Mouse (Mus musculus) G1E (cell line): ENCODE data around the gene Psmc3ip. TPM values are rescaled to one million over a fixed set of nuclear protein-coding genes. Genes with fewer than 3 reads are reported as not detected.

Experiments used
- ATAC-seq: 2 replicates; pipeline ENCODE4 v1.8.0; 2016; ENCODE audit warnings: mild to moderate bottlenecking; ENCODE audit not compliant: insufficient number of reproducible peaks, poor library complexity, low FRiP score, severe bottlenecking; ENCODE audit errors: extremely low read depth
- DNase-seq: peaks from one replicate; pipeline ENCODE4 v3.0.0; 2012; ENCODE audit warnings: low spot score
- H3K27me3 ChIP-seq: 2 replicates; pipeline ENCODE4 v1.6.1; 2012; ENCODE audit warnings: mild to moderate bottlenecking, low read length, inconsistent platforms; ENCODE audit not compliant: insufficient read depth
- H3K36me3 ChIP-seq: replicated peaks from 2 replicates; pipeline ENCODE3; 2012; ENCODE audit warnings: mild to moderate bottlenecking, inconsistent platforms
- H3K4me1 ChIP-seq: 2 replicates; pipeline ENCODE4 v1.6.1; 2012; ENCODE audit warnings: low read depth, low read length, inconsistent platforms, mixed read lengths; ENCODE audit not compliant: insufficient read depth
- H3K4me3 ChIP-seq: 2 replicates; pipeline ENCODE4 v1.5.1; 2012; ENCODE audit warnings: low read depth, mild to moderate bottlenecking, inconsistent platforms, low read length, moderate library complexity, mixed read lengths
- H3K9me3 ChIP-seq: replicated peaks from 2 replicates; pipeline ENCODE4 v1.6.1; 2012; ENCODE audit warnings: inconsistent platforms
- CTCF ChIP-seq: IDR thresholded peaks from 2 replicates; pipeline ENCODE4 v1.5.1; 2012; ENCODE audit warnings: low read depth, low read length, inconsistent platforms, mixed read lengths
- GATA1 ChIP-seq: IDR thresholded peaks from 2 replicates; pipeline ENCODE4 v1.6.1; 2012; ENCODE audit warnings: borderline replicate concordance, low read length, inconsistent platforms, mixed read lengths
- GATA2 ChIP-seq: IDR thresholded peaks from 2 replicates; pipeline ENCODE4 v1.6.1; 2012; ENCODE audit warnings: low read depth, low read length, inconsistent platforms, borderline replicate concordance
- POLR2AphosphoS5 ChIP-seq: IDR thresholded peaks from 2 replicates; pipeline ENCODE4 v1.6.1; 2012; ENCODE audit warnings: low read depth, low read length, inconsistent platforms; ENCODE audit not compliant: insufficient replicate concordance
- TAL1 ChIP-seq: conservative IDR thresholded peaks from 2 replicates; pipeline ENCODE4 v1.6.1; 2012; ENCODE audit warnings: low read depth, low read length, inconsistent platforms, mixed read lengths
- polyA plus RNA-seq: library from polyadenylated mRNA; stranded (reverse); fragments of >175 nt; gene quantifications from 2 replicates; pipeline ENCODE4 v1.2.3, GENCODE M21; 2012
- total RNA-seq, 2 experiments: library from RNA; stranded (forward) in 1 of 2; stranded (reverse) in 1 of 2; fragments of 200-1000 nt in 1 of 2; fragments of >200 nt in 1 of 2; fragmentation: Nextera tagmentation in 1 of 2; gene quantifications; 2 replicates each; pipeline ENCODE4 v1.2.3; 2014 to 2017

Psmc3ip gene
- total and polyA plus RNA-seq, 3 experiments = 11.1 to 29.8 (median 20.6) TPM

DNA sequence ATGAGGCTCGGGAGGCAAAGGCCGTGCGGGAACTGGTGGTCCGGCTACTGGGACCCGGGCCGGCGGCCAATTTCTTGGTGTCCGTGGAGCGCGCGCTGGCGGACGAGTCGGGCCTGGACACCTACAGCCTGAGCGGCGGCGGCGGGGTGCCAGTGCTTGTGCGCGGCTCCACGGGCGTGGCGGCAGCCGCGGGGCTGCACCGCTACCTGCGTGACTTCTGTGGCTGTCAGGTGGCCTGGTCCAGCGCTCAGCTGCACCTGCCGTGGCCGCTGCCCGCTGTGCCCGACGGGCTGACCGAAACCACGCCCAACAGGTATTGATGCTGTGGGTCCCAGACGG, 25.1 kb downstream of the Psmc3ip start:
- Histone ChIP-seq H3K4me3 (peak overlapping the region; percentile 89), H3K4me1 (peaks cover 47% of the 10 kb centered on the region), H3K36me3 (peaks cover 20% of the 10 kb centered on the region), H3K27me3 (peaks cover 18% of the 10 kb centered on the region; the same call in 1 of the 2 replicates), H3K9me3 (no peaks in the 10 kb centered on the region)
- no peak for TF ChIP-seq TAL1
- no peak for TF ChIP-seq POLR2AphosphoS5
- no peak for TF ChIP-seq GATA2
- no peak for TF ChIP-seq GATA1
- no peak for TF ChIP-seq CTCF
- ATAC-seq (no peak), DNase-seq (no peak)

DNA sequence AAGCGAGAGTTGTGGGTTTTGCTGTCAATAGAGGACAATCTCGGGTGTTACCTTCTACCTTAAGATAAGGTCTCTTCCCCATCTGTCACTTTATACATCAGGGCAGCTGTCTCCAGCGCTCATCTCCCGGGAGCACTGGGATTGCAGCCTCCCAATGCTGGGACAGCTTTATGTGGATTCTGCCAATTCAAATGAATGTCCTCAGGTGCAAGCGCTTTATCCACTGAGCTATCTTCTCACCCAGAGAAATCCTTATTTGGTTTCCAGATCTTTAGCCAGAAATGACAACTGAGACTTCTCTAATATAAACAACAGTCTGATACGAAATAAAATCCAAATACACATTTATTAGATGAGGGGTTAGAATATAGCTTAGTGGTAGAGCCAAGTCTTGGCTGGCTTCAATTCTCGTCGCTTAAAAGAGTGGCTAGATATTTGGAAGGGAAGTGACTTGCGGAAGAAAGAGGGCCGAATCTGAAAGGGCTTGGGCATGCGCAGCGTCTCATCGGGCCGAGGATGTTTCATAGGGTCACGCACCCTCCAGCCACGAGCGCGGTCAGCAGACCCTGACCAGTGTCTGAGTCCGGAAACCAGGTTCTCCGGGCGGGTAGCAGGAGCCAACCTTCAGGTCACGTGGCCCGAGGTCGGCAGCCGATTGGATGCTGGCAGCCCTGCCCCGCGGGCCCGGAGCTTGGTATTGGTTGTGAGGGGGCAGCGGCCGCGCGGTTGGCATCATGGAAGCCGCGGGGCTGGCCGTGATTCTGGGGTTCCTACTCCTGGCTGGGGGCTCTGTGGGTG, 25.6 kb downstream of the Psmc3ip start, which contains the start of gene Naglu:
Gene Naglu, plus strand, starts transcription at position 622 of the 798 bp plus-strand sequence.
- H3K4me1 ChIP-seq = peaks cover 52% of the 10 kb centered on the region
- TF ChIP-seq GATA2 (no peak), GATA1 (no peak), POLR2AphosphoS5 (no peak), TAL1 (no peak), CTCF (no peak)
- no peaks in the 10 kb centered on the region for H3K9me3 ChIP-seq
- H3K36me3 ChIP-seq = peaks cover 23% of the 10 kb centered on the region
- H3K4me3 ChIP-seq = peak within 1 kb of the TSS; percentile 89
- H3K27me3 ChIP-seq = peaks cover 18% of the 10 kb centered on the region; the same call in 1 of the 2 replicates
- ATAC-seq (peak; percentile 77), DNase-seq (peak; percentile 97)

DNA sequence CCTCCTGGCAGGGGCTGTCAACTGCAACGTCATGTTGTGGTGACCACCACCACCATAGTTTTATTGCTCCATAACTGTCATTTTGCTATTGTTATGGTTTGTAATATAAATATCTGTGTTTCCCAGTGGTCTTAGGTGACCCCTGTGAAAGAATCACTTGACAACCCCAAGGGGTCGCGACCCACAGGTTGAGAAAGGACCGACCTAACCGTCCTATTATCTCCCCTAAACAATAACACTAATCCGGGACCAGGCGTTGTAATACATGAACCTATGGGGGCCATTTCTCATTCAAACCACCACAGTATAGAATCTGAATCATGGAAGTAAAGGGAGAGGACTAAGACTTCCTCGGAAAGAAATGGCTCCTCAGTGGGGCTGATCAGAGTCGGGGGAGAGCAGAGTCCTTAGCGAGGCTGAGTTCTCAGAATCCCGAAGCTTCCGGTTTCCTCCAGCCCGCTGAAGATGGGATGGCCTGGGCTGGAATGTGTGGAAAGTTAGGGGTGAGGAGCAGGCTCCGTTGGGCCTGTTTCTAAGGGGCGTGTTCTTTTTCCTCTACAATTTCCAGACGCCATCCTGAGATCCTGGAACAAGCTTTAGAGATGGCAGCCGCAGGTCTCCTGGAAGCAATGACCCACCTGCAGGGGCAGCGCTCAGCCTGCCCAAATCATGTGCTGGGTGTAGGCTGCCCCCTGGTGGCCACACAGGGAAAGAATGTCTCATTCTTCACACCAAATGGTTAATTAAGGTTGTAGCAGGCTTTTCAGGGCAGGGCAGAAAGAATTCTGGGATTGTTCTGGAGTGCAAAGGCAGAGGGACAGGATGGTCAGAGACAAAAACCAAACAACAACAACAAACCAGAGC, 28.5 kb downstream of the Psmc3ip start:
- Histone ChIP-seq H3K9me3 (no peaks in the 10 kb centered on the region), H3K4me3 (peak overlapping the region; percentile 49; the same call in 1 of the 2 replicates), H3K4me1 (peaks cover 70% of the 10 kb centered on the region), H3K27me3 (peaks cover 8% of the 10 kb centered on the region; the same call in 1 of the 2 replicates), H3K36me3 (peaks cover 24% of the 10 kb centered on the region)
- ATAC-seq = no peak
- peak; percentile 28 for DNase-seq
- TF ChIP-seq GATA1 (no peak), CTCF (peak; percentile 83), POLR2AphosphoS5 (no peak), GATA2 (no peak), TAL1 (no peak)

DNA sequence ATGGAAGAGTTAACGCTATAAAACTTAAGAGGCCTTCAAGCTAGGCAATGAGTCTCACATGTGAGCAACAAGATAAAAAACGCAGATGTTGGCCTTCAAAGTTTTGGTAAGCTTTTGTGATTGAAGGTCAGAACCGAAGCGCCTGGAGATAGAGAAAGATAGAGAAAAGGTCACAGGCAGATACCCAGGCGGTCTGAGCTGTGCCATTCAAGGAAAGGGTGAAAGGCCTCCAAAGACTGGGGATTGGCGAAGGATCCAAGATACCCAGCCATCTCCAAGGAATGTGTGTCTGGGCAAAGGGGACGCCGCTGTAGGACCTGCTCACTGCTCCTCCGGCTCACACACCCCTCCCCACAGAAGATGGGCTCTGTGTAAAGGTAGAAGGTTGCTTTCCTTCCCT, 30.2 kb downstream of the Psmc3ip start:
- H3K9me3 ChIP-seq = no peaks in the 10 kb centered on the region
- DNase-seq (no peak), ATAC-seq (no peak)
- H3K27me3 ChIP-seq = no peaks in the 10 kb centered on the region
- H3K4me3 ChIP-seq = no peak overlapping the region
- peaks cover 38% of the 10 kb centered on the region for H3K36me3 ChIP-seq
- TF ChIP-seq GATA2 = no peak
- no peak for TF ChIP-seq POLR2AphosphoS5
- TF ChIP-seq CTCF = no peak
- TF ChIP-seq TAL1 = no peak
- TF ChIP-seq GATA1 = no peak
- H3K4me1 ChIP-seq = peaks cover 62% of the 10 kb centered on the region

DNA sequence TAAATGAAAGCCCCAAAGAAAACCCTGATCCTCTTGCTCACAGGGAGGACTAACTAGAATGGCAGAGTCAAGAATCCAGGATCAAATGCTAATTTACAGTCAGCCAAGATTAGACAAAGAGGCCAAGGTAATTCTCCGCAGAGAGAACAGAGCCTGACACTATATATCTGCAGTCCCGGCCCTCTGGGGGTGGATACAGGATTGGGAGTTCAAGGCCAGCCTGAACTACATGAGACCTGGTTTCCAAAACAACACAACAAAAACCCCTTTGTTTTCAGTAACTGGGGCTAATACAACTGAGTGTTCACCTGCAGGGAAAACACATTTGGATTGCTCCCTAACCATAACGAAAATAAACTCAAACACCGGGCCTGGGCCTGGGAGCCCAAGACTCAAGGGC, 30.8 kb downstream of the Psmc3ip start:
- H3K9me3 ChIP-seq = no peaks in the 10 kb centered on the region
- ATAC-seq = no peak
- H3K4me3 ChIP-seq = no peak overlapping the region; the same call in 1 of the 2 replicates
- DNase-seq = no peak
- peaks cover 58% of the 10 kb centered on the region for H3K4me1 ChIP-seq
- H3K27me3 ChIP-seq = no peaks in the 10 kb centered on the region
- peaks cover 43% of the 10 kb centered on the region for H3K36me3 ChIP-seq
- no peak for TF ChIP-seq TAL1
- TF ChIP-seq GATA1 = no peak
- TF ChIP-seq CTCF = no peak
- TF ChIP-seq GATA2 = no peak
- TF ChIP-seq POLR2AphosphoS5 = no peak

DNA sequence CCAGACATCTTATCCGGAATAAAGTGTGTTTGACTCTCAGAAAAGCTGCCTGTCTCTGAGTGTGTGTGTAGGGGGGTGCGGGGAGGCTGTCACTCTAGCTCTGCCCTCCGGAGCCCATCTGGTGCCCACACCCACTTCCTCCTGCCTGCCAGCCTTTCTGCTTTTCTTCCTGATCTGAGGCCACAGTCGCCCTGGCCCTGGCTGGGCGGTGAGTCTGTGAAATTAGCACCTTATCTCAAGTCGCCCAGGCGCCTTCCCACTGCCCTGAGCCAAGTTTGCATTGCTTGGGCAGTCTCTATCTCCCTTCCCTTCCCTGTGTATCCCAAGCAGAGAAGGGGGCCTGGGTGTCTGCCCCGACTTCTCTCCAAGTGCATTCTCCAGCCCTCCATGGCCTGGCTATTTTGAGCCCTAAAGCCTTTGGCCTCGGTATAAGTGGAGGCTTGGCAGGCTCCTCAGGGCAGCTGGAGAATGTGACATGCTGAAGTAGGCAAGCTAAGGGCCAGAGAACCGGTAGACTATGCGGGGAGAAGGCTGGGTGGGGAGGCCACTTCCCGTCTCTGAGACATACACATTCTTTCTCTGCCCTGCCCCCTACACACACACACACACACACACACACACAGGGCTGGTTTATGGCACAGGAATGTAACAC, 31.4 kb downstream of the Psmc3ip start:
- TF ChIP-seq CTCF (no peak), GATA1 (no peak), POLR2AphosphoS5 (no peak), TAL1 (peak; percentile 81), GATA2 (no peak)
- ATAC-seq = peak; percentile 87
- Histone ChIP-seq H3K9me3 (no peaks in the 10 kb centered on the region), H3K27me3 (no peaks in the 10 kb centered on the region), H3K4me3 (peak overlapping the region; percentile 64; the same call in 1 of the 2 replicates), H3K4me1 (peaks cover 58% of the 10 kb centered on the region), H3K36me3 (peaks cover 50% of the 10 kb centered on the region)
- DNase-seq = peak; percentile 80
